Mouse (Mus musculus) telencephalon, adult 2 months (tissue): Measurements from ENCODE around the gene 1700014D04Rik.
"Not testable (repeated sequence)": the region's sequence is repeated elsewhere in the genome, so short reads cannot be mapped to it uniquely, and the experiment has no call there.

ENCODE experiments used
- DNase-seq: peaks from one replicate; pipeline ENCODE4 v3.0.0-alpha.2; 2011; ENCODE audit warnings: low read depth, low spot score

The 1700014D04Rik gene

DNA sequence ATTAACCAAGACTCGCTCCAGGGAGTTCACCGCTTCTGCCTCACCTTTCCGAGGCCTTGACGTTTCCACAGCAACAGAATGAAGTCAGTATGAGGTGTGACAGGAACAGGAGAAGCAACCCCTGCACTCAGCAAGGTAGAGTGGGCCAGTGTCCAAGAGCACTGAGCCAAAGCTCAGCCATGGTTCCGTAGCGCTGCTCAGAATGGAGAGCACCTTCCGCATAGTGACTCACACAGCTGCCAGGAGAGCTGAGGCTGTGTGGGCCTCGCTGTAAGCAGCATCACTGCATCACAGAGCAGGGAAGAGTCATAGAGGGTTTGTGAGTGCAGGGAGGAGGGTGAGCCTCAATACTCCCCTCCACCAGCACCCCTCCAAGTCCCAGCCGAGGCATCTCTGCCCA lies at the start of gene 1700014D04Rik:
Gene 1700014D04Rik, minus strand, starts transcription at position 42 of the 400 bp plus-strand sequence.
- peak; percentile 38 for DNase-seq

DNA sequence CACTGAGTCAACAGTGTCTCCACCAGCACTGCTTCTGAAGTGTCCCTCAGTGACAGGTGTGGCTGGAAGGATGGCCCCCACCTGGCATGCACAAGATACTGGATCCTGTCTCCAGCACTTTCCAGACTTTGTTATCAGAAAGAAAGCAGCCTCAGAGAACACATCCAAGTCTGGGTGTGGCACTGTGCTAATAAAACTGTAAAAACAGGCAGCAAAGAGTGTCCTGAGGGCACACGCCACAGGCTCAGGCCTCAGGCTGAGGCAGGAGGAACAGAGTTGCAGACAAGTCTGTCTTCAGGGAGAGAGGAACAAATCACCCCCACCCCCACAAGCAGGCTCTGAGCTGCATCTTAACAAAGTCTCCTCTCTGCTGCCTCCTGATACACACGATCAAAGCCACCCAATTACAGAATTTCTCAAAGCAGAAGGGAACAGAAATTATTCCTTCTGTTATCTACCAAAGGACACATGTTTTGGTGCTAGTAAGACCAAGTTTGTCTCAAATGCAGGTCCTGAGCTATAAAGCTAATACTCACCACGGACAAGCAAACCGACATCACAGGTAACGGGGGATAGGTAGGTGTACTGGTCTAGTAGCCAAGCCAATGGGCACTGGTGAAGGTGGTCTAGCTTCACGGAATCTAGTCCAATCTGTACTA lies 49.4 kb upstream of the 1700014D04Rik start:
- DNase-seq, result no peak

DNA sequence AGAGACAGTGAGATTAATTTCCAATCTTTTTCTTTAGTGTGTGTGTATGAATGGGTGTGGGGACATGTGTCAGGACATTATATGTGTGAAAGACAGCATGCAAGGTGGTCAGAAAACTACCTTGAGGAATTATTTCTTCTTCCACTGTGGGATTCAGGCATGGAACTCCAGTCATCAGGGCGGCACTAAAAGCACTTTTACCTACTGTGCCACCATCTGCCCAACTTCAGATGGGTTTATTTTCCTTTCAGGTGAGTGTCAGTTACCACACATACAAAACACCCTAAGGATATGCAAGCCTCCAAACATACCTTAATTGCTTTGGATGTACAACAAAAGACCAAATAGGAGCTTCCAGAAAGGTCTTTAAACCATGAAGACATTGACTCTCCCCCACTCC lies 48.2 kb upstream of the 1700014D04Rik start:
- DNase-seq, result no peak

DNA sequence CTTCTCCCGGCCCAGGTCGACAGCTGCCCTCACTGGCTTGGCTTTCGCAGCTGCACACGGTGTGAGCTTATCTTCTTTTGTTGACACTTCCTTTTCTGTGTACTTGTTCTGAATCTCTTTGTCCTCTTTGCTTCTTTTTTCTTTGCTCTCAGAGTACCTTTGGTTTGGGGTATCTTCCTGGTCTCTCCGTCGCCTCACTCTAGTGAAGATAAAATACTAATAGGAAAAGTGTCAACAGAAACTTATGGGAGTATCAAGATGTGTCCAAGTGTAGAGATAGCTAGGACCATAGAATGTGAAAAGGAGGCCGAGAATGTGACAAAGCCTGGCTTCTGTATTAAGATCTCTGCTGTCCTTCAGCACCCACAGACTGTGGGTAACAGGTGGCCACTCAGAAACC lies 35.6 kb upstream of the 1700014D04Rik start, which contains the start of gene Gm49354:
Gene Gm49354, minus strand, starts transcription at position 101 of the 400 bp plus-strand sequence.
- no peak for DNase-seq

DNA sequence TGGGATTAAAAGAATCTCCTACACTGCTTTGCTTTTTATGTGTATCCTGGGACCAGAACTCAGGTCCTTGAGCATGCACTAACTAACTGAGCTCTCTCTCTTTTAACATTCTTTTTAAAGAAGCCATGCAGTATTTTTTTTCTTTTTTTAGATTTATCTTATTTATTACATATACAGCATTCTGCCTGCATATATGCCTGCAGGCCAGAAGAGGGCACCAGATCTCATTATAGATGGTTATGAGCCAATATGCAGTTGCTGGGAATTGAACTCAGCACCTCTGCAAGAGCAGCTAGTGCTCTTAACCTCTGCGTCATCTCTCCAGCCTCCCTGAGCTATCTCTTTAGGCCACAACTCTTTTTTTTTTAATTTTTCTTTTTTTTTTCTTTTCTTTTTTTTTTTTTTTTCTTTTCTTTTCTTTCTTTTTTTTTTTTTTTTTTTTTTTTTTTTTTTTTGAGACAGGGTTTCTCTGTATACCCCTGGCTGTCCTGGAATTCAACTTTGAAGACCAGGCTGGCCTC lies 33.3 kb upstream of the 1700014D04Rik start:
- not testable (repeated sequence) for DNase-seq

DNA sequence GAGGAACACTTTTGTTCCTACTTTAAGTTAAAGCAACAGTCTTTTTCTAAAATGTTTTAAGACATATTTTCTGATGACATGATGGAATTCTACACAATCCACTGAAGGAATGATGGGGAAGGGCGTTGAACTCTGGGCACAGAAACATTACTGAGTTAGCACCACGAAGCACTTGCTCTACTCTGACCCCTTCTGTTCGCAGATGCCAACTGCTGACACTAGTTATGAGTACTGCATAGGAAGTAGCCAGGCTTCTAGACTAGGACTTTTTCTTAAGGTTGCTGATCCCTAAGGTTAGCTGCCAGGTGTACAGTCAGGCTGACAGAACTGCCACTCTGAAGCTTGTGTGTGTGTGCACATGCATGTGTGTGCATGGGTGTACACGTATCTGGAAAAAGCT lies 32.7 kb upstream of the 1700014D04Rik start:
- no peak for DNase-seq

DNA sequence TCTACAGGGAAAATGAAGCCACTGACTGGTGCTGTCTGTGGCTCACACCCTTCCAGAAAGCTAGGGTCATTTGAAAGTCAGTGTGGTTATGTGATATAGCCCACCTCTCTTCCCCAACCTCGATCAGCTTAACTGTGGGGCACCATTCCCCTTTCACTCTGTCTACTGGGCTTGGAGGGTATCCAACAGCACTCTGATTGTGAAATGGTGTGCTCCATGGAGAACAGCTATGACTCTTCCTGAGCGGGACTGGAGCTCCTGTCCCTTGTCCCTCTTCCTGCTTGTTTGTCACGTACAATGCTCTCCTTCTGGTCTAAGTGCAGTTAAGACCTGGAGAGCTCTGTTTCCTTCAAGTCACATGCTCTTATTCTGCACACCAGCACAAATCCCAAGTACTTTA lies 28.6 kb upstream of the 1700014D04Rik start:
- DNase-seq, result no peak

DNA sequence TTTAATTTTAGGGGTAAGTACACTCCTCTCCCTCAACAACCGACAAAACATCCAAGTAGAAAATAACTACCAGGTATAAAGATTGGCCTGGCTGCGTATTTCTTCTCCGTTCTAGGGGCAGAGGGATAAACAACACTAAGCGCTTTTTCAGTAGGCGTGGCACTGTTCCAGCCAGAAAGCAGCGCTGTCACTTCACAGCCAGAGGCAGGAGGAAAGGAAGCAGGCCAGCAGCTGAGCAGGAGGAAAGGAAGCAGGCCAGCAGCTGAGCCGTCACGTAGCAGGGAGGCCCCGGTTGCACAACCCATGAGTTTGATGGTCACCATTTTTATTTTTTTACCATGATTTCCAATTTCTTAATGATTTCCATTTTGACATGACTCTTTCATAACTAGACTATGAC lies 24.7 kb upstream of the 1700014D04Rik start:
- DNase-seq, result peak; percentile 52

DNA sequence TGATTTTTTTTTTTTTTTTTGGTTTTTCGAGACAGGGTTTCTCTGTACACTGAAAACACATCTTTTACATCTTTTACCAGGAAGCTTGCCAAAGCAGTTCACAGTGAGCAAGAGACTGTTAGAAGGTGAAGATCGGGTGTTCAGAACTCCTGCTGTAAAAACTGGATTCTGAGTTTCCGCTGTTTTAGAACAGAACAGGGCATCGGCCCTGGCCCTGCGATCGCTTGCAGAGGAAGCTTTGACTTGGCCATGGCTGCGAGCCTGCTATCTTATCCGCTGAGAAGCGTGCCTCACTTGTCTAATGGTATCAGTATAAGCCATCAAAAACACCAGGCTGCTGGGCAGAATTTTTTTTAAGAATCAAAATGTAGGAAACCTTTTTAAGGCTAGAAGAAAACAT lies 24.3 kb upstream of the 1700014D04Rik start:
- DNase-seq, result peak; percentile 35

DNA sequence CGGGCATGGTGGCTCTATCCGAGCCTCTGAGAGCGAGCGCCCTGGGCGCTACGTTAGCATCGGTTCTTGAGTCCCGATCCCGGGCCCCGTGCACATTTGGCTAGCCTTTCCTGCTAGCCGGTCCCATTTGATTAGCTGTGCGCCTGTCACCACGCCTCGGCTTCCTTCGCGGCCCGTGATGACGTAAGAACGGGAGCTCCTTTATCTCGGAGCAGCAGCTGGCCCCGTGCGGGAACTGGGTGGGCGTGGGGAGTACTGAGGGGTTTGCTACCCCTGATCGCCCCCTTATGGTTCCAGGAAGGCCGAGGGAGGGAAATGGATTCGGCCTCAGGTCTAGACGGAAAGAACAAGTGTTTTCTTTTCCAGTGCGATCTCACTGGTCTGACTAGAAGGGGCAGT lies 23.6 kb upstream of the 1700014D04Rik start:
- DNase-seq, result peak; percentile 70

DNA sequence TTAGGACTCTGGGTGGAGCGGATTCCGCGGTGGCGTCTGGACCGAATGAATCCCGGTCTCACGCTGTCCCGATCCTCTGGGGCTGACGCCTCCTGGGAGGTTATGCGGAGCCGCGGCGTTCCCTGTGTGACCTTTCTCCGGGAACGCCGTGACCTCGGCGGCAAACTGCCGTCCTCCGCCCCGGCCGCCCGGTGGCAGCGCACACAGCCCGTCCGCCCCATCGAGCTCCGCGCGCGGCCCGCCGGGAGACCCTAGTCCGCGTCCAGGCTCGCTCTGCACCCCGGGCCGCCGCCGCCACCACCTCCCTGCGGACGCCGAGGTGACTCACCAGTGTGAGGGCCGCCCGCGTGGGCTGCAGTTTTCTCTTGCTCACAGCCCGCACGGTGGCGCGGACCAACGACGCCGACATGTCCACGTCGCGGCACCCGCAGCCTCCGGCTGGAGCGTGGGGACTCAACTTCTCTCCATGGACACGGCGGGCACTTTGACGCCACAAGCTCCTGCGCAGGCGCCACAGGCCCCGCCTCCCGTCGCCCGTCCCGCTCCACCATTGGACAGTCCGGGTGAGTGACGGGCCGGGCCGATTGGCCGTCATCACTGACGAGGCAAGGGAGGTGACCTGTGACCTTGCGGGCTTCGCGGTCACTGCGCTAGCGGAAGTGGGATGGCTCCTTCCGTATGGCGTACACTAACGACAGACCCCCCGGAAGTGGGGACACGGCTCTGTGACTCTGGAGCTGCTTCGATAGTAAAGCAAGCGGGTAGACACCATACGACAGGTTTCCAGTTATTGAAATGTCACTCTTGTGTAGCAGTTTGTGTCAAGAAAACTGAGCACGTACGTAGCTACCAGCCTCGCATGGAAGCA lies 23.0 kb upstream of the 1700014D04Rik start, which contains the start of gene Isca1:
Gene Isca1, minus strand, starts transcription at position 515 of the 868 bp plus-strand sequence.
- DNase-seq, result peak; percentile 96

DNA sequence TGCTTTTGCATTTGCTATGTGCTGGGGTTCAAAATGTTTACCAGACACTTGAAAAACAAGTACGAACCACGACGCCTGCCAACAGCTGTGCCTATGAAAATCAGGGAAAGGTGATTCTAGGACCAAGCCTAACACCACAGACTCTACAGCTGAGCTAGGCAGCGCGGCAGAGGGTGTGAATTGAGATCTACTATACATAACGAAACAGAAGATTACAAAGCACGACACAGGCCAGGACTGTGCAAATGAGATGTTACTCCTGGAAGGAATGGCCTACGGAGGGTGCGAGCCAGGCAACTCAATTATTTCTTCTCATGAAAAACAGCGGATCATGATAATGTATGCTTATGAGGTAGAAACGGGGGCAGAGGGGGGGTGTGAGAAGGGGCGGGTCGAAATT lies 22.0 kb upstream of the 1700014D04Rik start:
- no peak for DNase-seq

DNA sequence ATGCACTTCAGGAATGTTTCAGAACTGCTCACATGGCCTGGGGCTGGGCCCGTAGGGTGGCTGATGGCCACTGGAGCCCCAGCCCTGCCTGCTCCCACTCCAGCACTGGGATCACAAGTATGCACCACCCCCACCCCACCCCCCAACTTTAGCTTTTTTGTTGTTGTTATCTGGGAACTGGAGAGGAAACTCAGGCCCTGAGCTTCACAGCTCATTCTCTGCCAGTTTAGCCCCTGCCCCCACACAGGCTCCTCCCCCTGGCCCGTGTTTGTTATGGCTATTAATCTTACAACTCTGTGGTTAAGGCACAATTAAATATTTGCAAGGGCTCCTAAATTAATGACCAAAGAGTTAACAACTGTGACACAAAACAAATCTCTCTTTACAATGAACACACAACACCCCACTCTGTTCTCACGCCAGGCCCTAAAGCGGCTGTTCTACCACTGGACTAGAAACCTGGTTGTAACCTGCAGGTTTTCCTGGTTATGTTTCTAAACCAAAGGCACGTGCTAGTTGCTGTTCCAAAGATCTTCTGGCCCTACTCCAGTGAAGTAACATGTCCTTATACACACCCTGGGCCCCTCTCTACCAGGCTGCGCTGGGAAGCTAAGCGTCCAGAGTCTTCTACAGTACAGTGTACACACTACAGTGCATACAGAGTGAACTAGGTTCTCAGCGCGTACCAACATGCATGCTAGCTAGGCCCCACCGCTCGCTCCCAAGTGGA lies 20.4 kb upstream of the 1700014D04Rik start:
- DNase-seq, result no peak

DNA sequence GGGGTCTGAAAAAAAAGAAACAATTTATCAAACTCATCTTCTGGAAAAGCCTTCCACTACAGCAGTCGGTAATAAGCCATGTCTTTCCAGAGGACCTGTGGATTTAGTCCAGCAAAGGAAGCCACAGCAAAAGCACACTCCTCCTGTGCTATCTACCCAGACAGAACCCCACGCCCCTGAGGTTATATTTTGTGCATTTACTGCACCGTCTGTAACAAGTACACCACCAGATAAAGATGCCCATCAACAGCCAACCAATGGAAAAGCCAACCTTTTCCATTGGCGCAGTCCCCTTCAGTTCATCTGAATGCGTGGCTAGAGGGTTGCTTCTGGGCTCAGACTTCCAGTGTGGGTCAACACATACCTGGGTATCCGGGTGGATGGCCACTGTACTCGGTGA lies 16.2 kb upstream of the 1700014D04Rik start:
- DNase-seq, result no peak

DNA sequence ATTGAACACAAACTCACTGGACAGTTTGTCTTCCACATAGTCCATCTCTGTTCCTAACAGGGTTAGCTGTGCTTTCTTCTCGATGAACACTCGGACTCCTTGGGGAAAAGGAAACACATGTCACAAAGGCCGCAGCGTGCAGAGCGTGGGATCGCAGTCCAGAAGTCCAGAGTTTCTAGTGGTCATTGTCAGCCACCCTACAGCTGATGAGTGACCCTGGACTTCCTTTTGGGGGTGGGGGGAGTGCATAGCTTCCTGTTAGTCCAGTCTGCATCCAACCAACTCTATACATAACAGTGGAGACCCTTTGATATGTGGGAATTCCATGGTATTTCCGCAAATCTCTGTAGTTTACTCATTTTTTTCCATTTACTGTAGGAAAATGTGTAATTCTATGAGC lies 10.4 kb upstream of the 1700014D04Rik start:
- DNase-seq, result no peak

DNA sequence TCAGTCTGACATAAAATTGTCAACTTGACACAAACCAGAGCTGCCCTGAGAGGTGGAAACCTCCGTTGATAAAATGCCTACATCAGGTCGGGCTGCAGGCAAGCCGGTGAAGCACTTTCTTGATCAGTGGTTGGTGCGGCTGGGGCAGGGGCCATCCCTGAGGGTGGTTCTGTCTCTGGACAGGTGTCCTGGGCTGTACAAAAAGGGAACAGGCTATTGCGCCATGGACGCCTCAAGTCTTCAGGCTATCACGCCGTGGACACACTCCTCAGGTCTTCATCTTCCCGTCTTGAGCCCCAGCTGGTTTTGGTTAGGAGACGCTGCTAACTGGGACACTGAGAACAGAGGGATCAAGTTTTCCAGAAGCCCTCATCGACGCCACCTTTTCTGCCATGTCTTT lies 3.8 kb upstream of the 1700014D04Rik start:
- no peak for DNase-seq

DNA sequence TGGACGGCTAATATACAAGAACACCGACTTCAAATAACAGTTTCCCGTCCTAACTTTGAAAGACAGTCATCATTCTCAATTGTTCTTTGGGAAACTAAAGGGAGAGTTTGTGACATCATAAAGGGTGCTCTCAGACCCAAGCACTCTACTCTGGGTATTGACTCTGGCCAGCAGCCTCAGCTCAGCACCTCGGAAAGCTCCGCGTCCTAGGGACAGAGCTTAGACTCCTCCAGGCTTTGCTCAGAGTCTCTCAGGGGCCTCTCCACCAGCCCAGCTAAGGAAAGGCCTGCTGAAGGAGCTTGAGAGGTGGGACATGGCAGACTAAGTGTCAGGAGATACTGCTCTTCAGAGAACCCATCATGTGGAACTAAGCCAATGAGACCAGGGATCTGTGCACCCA lies 388 bp downstream of the 1700014D04Rik start:
- no peak for DNase-seq

DNA sequence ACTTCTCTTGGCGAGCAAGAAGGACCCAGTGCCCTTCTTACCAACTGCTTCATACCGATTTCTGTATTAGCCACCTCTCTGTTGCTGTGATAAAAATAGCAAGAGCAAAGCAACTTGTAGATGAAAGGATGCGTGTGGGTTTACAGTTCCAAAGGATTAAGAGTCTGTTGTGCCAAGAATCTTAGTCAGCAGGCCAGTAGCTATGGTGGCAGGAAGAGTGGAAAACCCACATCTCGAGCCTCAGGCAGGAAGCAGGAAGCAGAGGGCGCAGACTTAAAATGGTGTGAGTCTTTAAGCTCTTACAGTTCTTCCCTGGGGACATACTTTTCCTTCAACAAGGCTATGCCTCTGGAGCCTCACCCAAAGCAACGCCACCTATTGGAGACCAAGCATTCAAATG lies 1.1 kb downstream of the 1700014D04Rik start:
- peak; percentile 35 for DNase-seq

DNA sequence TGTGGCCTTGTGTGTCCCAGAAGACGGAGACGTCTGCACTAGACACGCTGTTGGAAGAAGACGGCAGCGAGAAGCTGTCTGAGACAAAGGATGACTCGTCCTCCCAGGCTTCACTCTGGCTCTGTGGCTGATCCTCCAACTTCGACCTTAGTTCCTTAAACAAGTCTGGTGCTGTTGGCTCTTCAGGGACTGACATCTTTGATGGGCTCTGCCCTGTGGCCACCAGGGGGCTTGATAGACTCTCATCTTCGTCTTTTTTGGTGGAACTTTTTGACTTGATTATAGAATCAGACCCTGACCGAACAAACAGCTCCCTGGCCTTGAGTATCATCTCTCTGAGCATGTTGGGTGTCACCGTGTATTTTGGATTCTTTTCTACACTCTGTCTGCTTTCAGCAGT lies 4.9 kb downstream of the 1700014D04Rik start:
- no peak for DNase-seq

DNA sequence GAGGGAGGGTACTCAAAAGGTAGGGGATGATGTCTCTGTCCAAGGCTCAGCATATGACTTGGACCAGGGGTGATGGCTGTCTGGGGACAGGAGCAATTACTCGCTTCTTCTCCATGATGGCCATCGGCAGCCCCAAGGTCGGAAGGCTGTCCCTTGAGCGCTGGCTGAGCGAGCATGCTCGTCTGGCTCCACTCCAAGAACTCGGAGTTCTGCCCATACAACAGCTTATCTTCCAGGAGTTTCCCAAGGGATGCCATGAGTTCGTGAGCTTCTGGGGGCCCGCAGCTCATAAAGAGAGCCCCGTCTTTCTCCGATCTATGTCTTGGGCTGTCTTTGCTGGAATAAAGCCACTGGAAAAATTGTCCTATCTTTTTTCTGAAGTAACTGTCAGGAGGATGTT lies 5.5 kb downstream of the 1700014D04Rik start:
- DNase-seq, result no peak

DNA sequence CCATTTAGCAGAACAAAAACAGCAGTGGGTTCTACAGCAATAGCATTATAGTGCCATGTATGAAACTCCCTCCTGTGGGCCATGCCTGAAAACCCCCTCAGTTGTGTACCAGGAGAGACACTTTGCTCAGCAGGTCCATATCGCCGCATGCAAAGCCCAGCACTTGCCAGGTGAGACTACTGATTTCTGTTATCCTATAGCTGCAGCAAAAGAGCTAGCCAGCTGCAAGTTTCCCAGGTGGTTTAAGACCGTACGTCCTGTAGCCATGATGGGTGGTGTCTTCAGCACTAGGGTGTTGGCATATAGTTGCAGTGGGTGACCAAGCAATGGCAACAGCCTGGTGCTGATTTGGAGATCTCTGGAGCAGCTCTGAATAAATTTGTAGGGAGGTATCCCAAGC lies 7.2 kb downstream of the 1700014D04Rik start:
- DNase-seq, result no peak

DNA sequence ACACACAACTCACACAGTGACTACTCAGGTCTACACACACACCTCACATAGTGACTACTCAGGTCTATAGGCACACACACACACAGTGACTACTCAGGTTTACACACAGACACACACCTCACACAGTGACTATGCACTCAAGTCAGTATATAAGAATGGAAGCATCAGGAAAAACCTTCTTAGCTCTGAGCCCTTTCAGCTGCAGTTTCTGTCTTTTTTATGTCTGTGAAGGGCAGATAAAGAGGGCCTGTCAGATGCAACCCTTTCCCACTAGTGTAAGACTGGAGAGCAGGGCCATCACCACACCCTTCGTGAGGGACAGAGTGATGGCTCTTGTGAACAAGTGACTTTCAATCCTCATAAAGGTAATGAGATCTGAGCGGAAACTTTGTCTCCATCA lies 8.1 kb downstream of the 1700014D04Rik start:
- DNase-seq, result no peak
